Mouse (Mus musculus) MEL (cell line): ENCODE results near the gene Ttc3. TPM values are rescaled to one million over a fixed set of nuclear protein-coding genes. Genes with fewer than 3 reads are reported as not detected.
A peak's percentile ranks its signal among the peaks of the same experiment; 100 is the strongest.

Experiments used
- DNase-seq: peaks from one replicate; pipeline ENCODE4 v3.0.0; 2011; ENCODE audit warnings: low read depth, low spot score
- H3K27ac ChIP-seq: 2 replicates; pipeline ENCODE4 v1.5.1; 2012; ENCODE audit warnings: low read depth, mild to moderate bottlenecking, control low read depth, low read length, moderate library complexity; ENCODE audit not compliant: control insufficient read depth
- H3K27me3 ChIP-seq, 2 experiments: fragments of 150-350 bp in 1 of 2; sonication (generic) in 1 of 2; 2 replicates each; pipeline ENCODE4 v1.6.1; 2012; ENCODE audit warnings: low read length in 2 of 2, mild to moderate bottlenecking in 2 of 2, improper control_type of control experiment in 1 of 2, moderate library complexity in 1 of 2; ENCODE audit not compliant: insufficient read depth in 2 of 2, control insufficient read depth in 1 of 2
- H3K36me3 ChIP-seq, 2 experiments: 2 replicates each; pipeline ENCODE4 v1.6.1; 2012 to 2014; ENCODE audit warnings: low read length in 2 of 2, improper control_type of control experiment in 1 of 2, inconsistent platforms in 1 of 2, mild to moderate bottlenecking in 1 of 2; ENCODE audit not compliant: insufficient read depth in 2 of 2, control insufficient read depth in 1 of 2
- H3K4me1 ChIP-seq, 2 experiments: fragments of 150-350 bp in 1 of 2; sonication (generic) in 1 of 2; 2 replicates each; pipeline ENCODE4 v1.6.1; 2012; ENCODE audit warnings: low read length in 2 of 2, improper control_type of control experiment in 1 of 2, mild to moderate bottlenecking in 1 of 2; ENCODE audit not compliant: insufficient read depth in 2 of 2, control insufficient read depth in 1 of 2
- H3K4me3 ChIP-seq, 2 experiments: fragments of 150-350 bp in 1 of 2; sonication (generic) in 1 of 2; 2 replicates each; pipeline ENCODE4 v1.5.1; 2012; ENCODE audit warnings: low read depth in 2 of 2, low read length in 2 of 2, mild to moderate bottlenecking in 2 of 2, moderate library complexity in 2 of 2, control low read depth in 1 of 2, improper control_type of control experiment in 1 of 2; ENCODE audit not compliant: control insufficient read depth in 1 of 2, insufficient read depth in 1 of 2
- H3K79me2 ChIP-seq: 2 replicates; pipeline ENCODE4 v1.6.1; 2012; ENCODE audit warnings: mild to moderate bottlenecking, low read length, moderate library complexity; ENCODE audit not compliant: control insufficient read depth, poor library complexity, insufficient read depth
- H3K9ac ChIP-seq: 2 replicates; pipeline ENCODE4 v1.6.1; 2012; ENCODE audit warnings: low read depth, mild to moderate bottlenecking, control low read depth, low read length, moderate library complexity; ENCODE audit not compliant: control insufficient read depth, poor library complexity, severe bottlenecking
- H3K9me3 ChIP-seq: fragments of 150-350 bp; sonication (generic); replicated peaks from 2 replicates; pipeline ENCODE4 v1.6.1; 2012; ENCODE audit warnings: mild to moderate bottlenecking, low read length, improper control_type of control experiment, moderate library complexity; ENCODE audit not compliant: insufficient read depth
- BHLHE40 ChIP-seq: IDR thresholded peaks from 2 replicates; pipeline ENCODE4 v1.6.1; 2012; ENCODE audit warnings: low read depth, mild to moderate bottlenecking, inconsistent platforms, low read length, improper control_type of control experiment, borderline replicate concordance
- CHD1 ChIP-seq: IDR thresholded peaks from 2 replicates; pipeline ENCODE4 v1.6.1; 2012; ENCODE audit warnings: low read depth, mild to moderate bottlenecking, inconsistent platforms, low read length, improper control_type of control experiment
- CHD2 ChIP-seq: IDR thresholded peaks from 2 replicates; pipeline ENCODE4 v1.6.1; 2011; ENCODE audit warnings: low read length, improper control_type of control experiment
- E2F4 ChIP-seq: IDR thresholded peaks from 2 replicates; pipeline ENCODE4 v1.6.1; 2011; ENCODE audit warnings: low read depth, low read length, improper control_type of control experiment, borderline replicate concordance
- ELF1 ChIP-seq: IDR thresholded peaks from 2 replicates; pipeline ENCODE4 v1.6.1; 2014; ENCODE audit warnings: low read depth, mild to moderate bottlenecking, inconsistent platforms, low read length, improper control_type of control experiment, moderate library complexity
- EP300 ChIP-seq, 2 experiments: IDR thresholded peaks; 2 replicates each; pipeline ENCODE4 v1.6.1; 2011; ENCODE audit warnings: improper control_type of control experiment in 2 of 2, low read length in 2 of 2, low read depth in 1 of 2, mild to moderate bottlenecking in 1 of 2
- ETS1 ChIP-seq: IDR thresholded peaks from 2 replicates; pipeline ENCODE4 v1.6.1; 2012; ENCODE audit warnings: low read depth, mild to moderate bottlenecking, inconsistent platforms, low read length, improper control_type of control experiment, moderate library complexity
- GABPA ChIP-seq: IDR thresholded peaks from 2 replicates; pipeline ENCODE4 v1.6.1; 2012; ENCODE audit warnings: low read depth, mild to moderate bottlenecking, inconsistent platforms, low read length, improper control_type of control experiment, moderate library complexity
- GATA1 ChIP-seq: IDR thresholded peaks from 2 replicates; pipeline ENCODE4 v1.6.1; 2011; ENCODE audit warnings: low read depth, low read length, improper control_type of control experiment
- JUND ChIP-seq: IDR thresholded peaks from 2 replicates; pipeline ENCODE4 v1.6.1; 2011; ENCODE audit warnings: low read depth, mild to moderate bottlenecking, improper control_type of control experiment, low read length
- KAT2A ChIP-seq: conservative IDR thresholded peaks from 2 replicates; pipeline ENCODE4 v1.6.1; 2012; ENCODE audit warnings: low read depth, low read length, improper control_type of control experiment, inconsistent platforms
- MAFK ChIP-seq: IDR thresholded peaks from 2 replicates; pipeline ENCODE4 v1.6.1; 2011; ENCODE audit warnings: low read depth, mild to moderate bottlenecking, low read length, improper control_type of control experiment, borderline replicate concordance
- MAX ChIP-seq: IDR thresholded peaks from 2 replicates; pipeline ENCODE4 v1.6.1; 2011; ENCODE audit warnings: low read length, improper control_type of control experiment
- MAZ ChIP-seq: IDR thresholded peaks from 2 replicates; pipeline ENCODE4 v1.6.1; 2012; ENCODE audit warnings: low read depth, mild to moderate bottlenecking, inconsistent platforms, low read length, improper control_type of control experiment
- MEF2A ChIP-seq: IDR thresholded peaks from 2 replicates; pipeline ENCODE4 v1.6.1; 2014; ENCODE audit warnings: low read depth, mild to moderate bottlenecking, inconsistent platforms, low read length, improper control_type of control experiment; ENCODE audit not compliant: poor library complexity, insufficient replicate concordance, severe bottlenecking; ENCODE audit errors: extremely low read depth
- MYB ChIP-seq: IDR thresholded peaks from 2 replicates; pipeline ENCODE4 v1.6.1; 2011; ENCODE audit warnings: mild to moderate bottlenecking, low read depth, low read length, improper control_type of control experiment
- MYC ChIP-seq: IDR thresholded peaks from 2 replicates; pipeline ENCODE4 v1.6.1; 2011; ENCODE audit warnings: low read depth, mild to moderate bottlenecking, low read length, improper control_type of control experiment, moderate library complexity
- NRF1 ChIP-seq: IDR thresholded peaks from 2 replicates; pipeline ENCODE4 v1.6.1; 2014; ENCODE audit warnings: low read depth, mild to moderate bottlenecking, inconsistent platforms, low read length, improper control_type of control experiment, moderate library complexity; ENCODE audit not compliant: poor library complexity, insufficient read depth, severe bottlenecking
- POLR2A ChIP-seq, 2 experiments: IDR thresholded peaks; 2 replicates each; pipeline ENCODE4 v1.6.1; 2011 to 2012; ENCODE audit warnings: low read length in 2 of 2, mild to moderate bottlenecking in 2 of 2, control low read depth in 1 of 2, improper control_type of control experiment in 1 of 2, low read depth in 1 of 2, moderate library complexity in 1 of 2; ENCODE audit not compliant: control insufficient read depth in 1 of 2, insufficient read depth in 1 of 2, poor library complexity in 1 of 2
- POLR2AphosphoS5 ChIP-seq: IDR thresholded peaks from 2 replicates; pipeline ENCODE4 v1.6.1; 2012; ENCODE audit warnings: low read depth, borderline replicate concordance, mild to moderate bottlenecking, inconsistent platforms, low read length, moderate library complexity, mixed read lengths
- RAD21 ChIP-seq: IDR thresholded peaks from 2 replicates; pipeline ENCODE4 v1.6.1; 2011; ENCODE audit warnings: mild to moderate bottlenecking, low read depth, low read length, improper control_type of control experiment
- RCOR1 ChIP-seq: IDR thresholded peaks from 2 replicates; pipeline ENCODE4 v1.6.1; 2012; ENCODE audit warnings: low read depth, mild to moderate bottlenecking, inconsistent platforms, low read length, improper control_type of control experiment
- SIN3A ChIP-seq: IDR thresholded peaks from 2 replicates; pipeline ENCODE4 v1.6.1; 2012; ENCODE audit warnings: low read length, improper control_type of control experiment, inconsistent platforms
- SMC3 ChIP-seq: IDR thresholded peaks from 2 replicates; pipeline ENCODE4 v1.6.1; 2011; ENCODE audit warnings: low read depth, low read length, improper control_type of control experiment
- TAL1 ChIP-seq: IDR thresholded peaks from 2 replicates; pipeline ENCODE4 v1.6.1; 2012; ENCODE audit warnings: mild to moderate bottlenecking, inconsistent platforms, low read length, moderate library complexity, mixed read lengths
- TBP ChIP-seq: IDR thresholded peaks from 2 replicates; pipeline ENCODE4 v1.8.0; 2011; ENCODE audit warnings: low read depth, low read length, improper control_type of control experiment
- TCF12 ChIP-seq: IDR thresholded peaks from 2 replicates; pipeline ENCODE4 v1.6.1; 2014; ENCODE audit warnings: low read depth, mild to moderate bottlenecking, inconsistent platforms, low read length, improper control_type of control experiment, moderate library complexity
- UBTF ChIP-seq: IDR thresholded peaks from 2 replicates; pipeline ENCODE4 v1.6.1; 2012; ENCODE audit warnings: low read depth, mild to moderate bottlenecking, inconsistent platforms, low read length, improper control_type of control experiment, moderate library complexity, borderline replicate concordance; ENCODE audit not compliant: insufficient read depth
- USF1 ChIP-seq: IDR thresholded peaks from 2 replicates; pipeline ENCODE4 v1.6.1; 2014; ENCODE audit warnings: low read depth, mild to moderate bottlenecking, inconsistent platforms, low read length, improper control_type of control experiment, moderate library complexity
- USF2 ChIP-seq, 2 experiments: IDR thresholded peaks; 2 replicates each; pipeline ENCODE4 v1.6.1; 2011 to 2012; ENCODE audit warnings: improper control_type of control experiment in 2 of 2, low read length in 2 of 2, borderline replicate concordance in 1 of 2, inconsistent platforms in 1 of 2, low read depth in 1 of 2, mild to moderate bottlenecking in 1 of 2; ENCODE audit not compliant: insufficient read depth in 1 of 2
- ZC3H11A ChIP-seq: IDR thresholded peaks from 2 replicates; pipeline ENCODE4 v1.6.1; 2012; ENCODE audit warnings: low read depth, mild to moderate bottlenecking, inconsistent platforms, low read length, improper control_type of control experiment
- ZKSCAN1 ChIP-seq: IDR thresholded peaks from 2 replicates; pipeline ENCODE4 v1.6.1; 2012; ENCODE audit warnings: low read depth, mild to moderate bottlenecking, inconsistent platforms, low read length, improper control_type of control experiment, moderate library complexity
- ZMIZ1 ChIP-seq: IDR thresholded peaks from 2 replicates; pipeline ENCODE4 v1.6.1; 2012; ENCODE audit warnings: low read depth, mild to moderate bottlenecking, inconsistent platforms, low read length, improper control_type of control experiment, moderate library complexity
- ZNF384 ChIP-seq: IDR thresholded peaks from 2 replicates; pipeline ENCODE4 v1.6.1; 2012; ENCODE audit warnings: low read depth, mild to moderate bottlenecking, inconsistent platforms, low read length, improper control_type of control experiment
- polyA plus RNA-seq, 2 experiments: library from polyadenylated mRNA; stranded (reverse) in 1 of 2; unstranded in 1 of 2; fragments of >175 nt in 1 of 2; fragments of >200 nt in 1 of 2; gene quantifications; 2 replicates each; pipeline versions ENCODE4 v1.2.1 to v1.2.4; 2012; ENCODE audit warnings: low replicate concordance in 2 of 2, low read depth in 1 of 2; ENCODE audit not compliant: insufficient read length in 2 of 2, insufficient read depth in 1 of 2, missing spikeins in 1 of 2
- total RNA-seq: library from RNA; depleted of rRNA; stranded (reverse); fragments of 300-350 nt; gene quantifications from 2 replicates; pipeline ENCODE4 v1.2.3, GENCODE M21; 2012; rRNA removed

Gene Ttc3
- total RNA-seq (47.5 and 56.9 TPM in 2 replicates), polyA plus RNA-seq (100 to 1,000 TPM in 1 of 2 experiments, 10 to 100 TPM in 1; 46.4 to 352 TPM)

GRCm38 (mm10) chr16:94370173-94370914 lies at the start of gene Ttc3:
Gene Ttc3 (plus strand): TSS chr16:94370618.
- Histone ChIP-seq H3K27me3 (no peaks in the 10 kb centered on the region), H3K9ac (peak within 1 kb of the TSS; percentile 86), H3K9me3 (no peaks in the 10 kb centered on the region), H3K79me2 (peaks cover 35% of the 10 kb centered on the region), H3K36me3 (peaks cover 0 to 34% of the 10 kb centered on the region in 2 experiments; a peak in 2 of 4 replicates), H3K27ac (peak within 1 kb of the TSS; percentile 78), H3K4me1 (peaks cover 7 to 24% of the 10 kb centered on the region in 2 experiments), H3K4me3 (peak within 1 kb of the TSS; percentile 75 to 95)
- DNase-seq = peak; percentile 95
- TF ChIP-seq POLR2AphosphoS5 (no peak), GATA1 (no peak), POLR2A (IDR thresholded peaks at IDR 0.05; ENCODE audit: control insufficient read depth in 1 of 2, insufficient read depth in 1 of 2, low read depth in 1 of 2, low read length in 2 of 2, poor library complexity in 1 of 2) (peak in 1 of 2 experiments; percentile 93; a peak in 2 of 4 replicates), ZNF384 (peak; percentile 94), E2F4 (no peak), GABPA (no peak), USF1 (peak; percentile 99), CHD1 (no peak), MEF2A (0 out of 2 replicates have a peak, but pooled peaks have one; percentile 6), JUND (no peak), SIN3A (peak; percentile 65), MAZ (peak; percentile 87), KAT2A (no peak; the same call in 1 of the 2 replicates), TBP (peak; percentile 49), ELF1 (0 out of 2 replicates have a peak, but pooled peaks have one; percentile 7), UBTF (no peak), BHLHE40 (peak; percentile 47; the same call in 1 of the 2 replicates), RCOR1 (no peak), ETS1 (no peak), TCF12 (peak; percentile 57), MAX (peak; percentile 94), MAFK (no peak), MYC (peak; percentile 52; the same call in 1 of the 2 replicates), CHD2 (no peak), NRF1 (peak; percentile 91), TAL1 (no peak), ZKSCAN1 (no peak), ZC3H11A (no peak), MYB (no peak), ZMIZ1 (peak; percentile 89), SMC3 (no peak), RAD21 (no peak), USF2 (IDR thresholded peaks at IDR 0.05; ENCODE audit: borderline replicate concordance in 1 of 2, insufficient read depth in 1 of 2, low read depth in 1 of 2, low read length in 2 of 2) (peak; percentile 45 to 88; a peak in 3 of 4 replicates), EP300 (IDR thresholded peaks at IDR 0.05; ENCODE audit: low read depth in 1 of 2, low read length in 2 of 2) (peak; percentile 11 to 37; a peak in 1 of 4 replicates)
